Mouse (Mus musculus) bone marrow macrophage, adult 2 months (primary cell): ENCODE measurements around the gene Styx.

Experiments
- CTCF ChIP-seq: IDR thresholded peaks from 2 replicates; pipeline ENCODE4 v1.5.1; 2012; ENCODE audit warnings: low read depth, mild to moderate bottlenecking, low read length, moderate library complexity
- POLR2A ChIP-seq: IDR thresholded peaks from 2 replicates; pipeline ENCODE4 v1.6.1; 2012; ENCODE audit warnings: mild to moderate bottlenecking, low read depth, low read length, borderline replicate concordance

- no peak for TF ChIP-seq CTCF
- TF ChIP-seq POLR2A, result no peak
These were observed 68.4 kb downstream of the Styx start for GRCm38 (mm10) chr14:45419323-45419722.
